Mouse (Mus musculus): ENCODE measurements around the gene Nt5c. TPM values are rescaled to one million over a fixed set of nuclear protein-coding genes. Genes with fewer than 3 reads are reported as not detected.

Nt5c gene
- polyA plus RNA-seq, 1 experiment: 109 TPM

GRCm38 (mm10) chr11:115447321-115447885 lies 44.3 kb downstream of the Nt5c start:
- Histone ChIP-seq H3ac (ENCODE audit: control insufficient read depth, insufficient read length, low read depth) (no peak overlapping the region), H3K27me3 (ENCODE audit: control insufficient read depth, insufficient read depth, insufficient read length) (peaks cover 38% of the 10 kb centered on the region), H3K79me2 (ENCODE audit: control insufficient read depth, insufficient read depth) (no peaks in the 10 kb centered on the region), H3K4me3 (ENCODE audit: insufficient read depth, poor library complexity, severe bottlenecking) (no peak overlapping the region), H3K36me3 (ENCODE audit: control insufficient read depth, insufficient read depth) (no peaks in the 10 kb centered on the region), H3K79me3 (ENCODE audit: low read depth) (no peaks in the 10 kb centered on the region)
- no peak for TF ChIP-seq FOSL1 (IDR thresholded peaks at IDR 0.05; ENCODE audit: insufficient read depth, low read length, poor library complexity, severe bottlenecking)
- TF ChIP-seq CEBPB (IDR thresholded peaks at IDR 0.05; ENCODE audit: low read depth): no peak
- TF ChIP-seq MYOD1 (IDR thresholded peaks at IDR 0.05; ENCODE audit: control insufficient read depth, insufficient read length, low read depth): no peak
- no peak for TF ChIP-seq USF1 (IDR thresholded peaks at IDR 0.05; ENCODE audit: low read depth)
- no peak for TF ChIP-seq MYOG (IDR thresholded peaks at IDR 0.05; ENCODE audit: control insufficient read depth, extremely low read depth, insufficient read length)
- no peak for TF ChIP-seq MAX (IDR thresholded peaks at IDR 0.05)
- no peak for TF ChIP-seq CTCF (IDR thresholded peaks at IDR 0.05; ENCODE audit: control insufficient read depth, insufficient read depth, insufficient read length)

GRCm38 (mm10) chr11:115446906-115447305 lies 44.8 kb downstream of the Nt5c start:
- H3K79me2 ChIP-seq (ENCODE audit: control insufficient read depth, insufficient read depth): no peaks in the 10 kb centered on the region
- H3K27me3 ChIP-seq (ENCODE audit: control insufficient read depth, insufficient read depth, insufficient read length): peaks cover 38% of the 10 kb centered on the region
- no peaks in the 10 kb centered on the region for H3K79me3 ChIP-seq (ENCODE audit: low read depth)
- no peak overlapping the region for H3ac ChIP-seq (ENCODE audit: control insufficient read depth, insufficient read length, low read depth)
- no peak overlapping the region for H3K4me3 ChIP-seq (ENCODE audit: insufficient read depth, poor library complexity, severe bottlenecking)
- no peaks in the 10 kb centered on the region for H3K36me3 ChIP-seq (ENCODE audit: control insufficient read depth, insufficient read depth)
- TF ChIP-seq MAX (IDR thresholded peaks at IDR 0.05): no peak
- TF ChIP-seq FOSL1 (IDR thresholded peaks at IDR 0.05; ENCODE audit: insufficient read depth, low read length, poor library complexity, severe bottlenecking): no peak
- TF ChIP-seq MYOG (IDR thresholded peaks at IDR 0.05; ENCODE audit: control insufficient read depth, extremely low read depth, insufficient read length): no peak

GRCm38 (mm10) chr11:115441417-115441816 lies 50.2 kb downstream of the Nt5c start:
- H3K79me3 ChIP-seq (ENCODE audit: low read depth): no peaks in the 10 kb centered on the region
- H3K79me2 ChIP-seq (ENCODE audit: control insufficient read depth, insufficient read depth): no peaks in the 10 kb centered on the region
- H3ac ChIP-seq (ENCODE audit: control insufficient read depth, insufficient read length, low read depth): no peak overlapping the region
- H3K27me3 ChIP-seq (ENCODE audit: control insufficient read depth, insufficient read depth, insufficient read length): peaks cover 3% of the 10 kb centered on the region
- H3K4me3 ChIP-seq (ENCODE audit: insufficient read depth, poor library complexity, severe bottlenecking): no peak overlapping the region
- TF ChIP-seq USF1 (IDR thresholded peaks at IDR 0.05; ENCODE audit: low read depth) (no peak), CTCF (IDR thresholded peaks at IDR 0.05; ENCODE audit: control insufficient read depth, insufficient read depth, insufficient read length) (no peak), MAX (IDR thresholded peaks at IDR 0.05) (no peak), MYOD1 (IDR thresholded peaks at IDR 0.05; ENCODE audit: control insufficient read depth, insufficient read length, low read depth) (no peak), MYOG (IDR thresholded peaks at IDR 0.05; ENCODE audit: control insufficient read depth, extremely low read depth, insufficient read length) (no peak), FOSL1 (IDR thresholded peaks at IDR 0.05; ENCODE audit: insufficient read depth, low read length, poor library complexity, severe bottlenecking) (no peak), CEBPB (IDR thresholded peaks at IDR 0.05; ENCODE audit: low read depth) (no peak)
- no peaks in the 10 kb centered on the region for H3K36me3 ChIP-seq (ENCODE audit: control insufficient read depth, insufficient read depth)

Small RNA genes lying within 50 kb of the gene (microRNA-seq; reads per million reads assigned to microRNA genes)
- not detected for gene Mir3968 (ENCODE audit: borderline microRNAs expressed)

Other genes starting within 250 kb of the Nt5c start
- gene Grin2c, start 224.6 kb downstream of the Nt5c start, polyA plus RNA-seq (2012; fragmentation: generic; extraction: Trizol): not detected
- gene Fdxr, start 214.8 kb downstream of the Nt5c start, polyA plus RNA-seq (2012; fragmentation: generic; extraction: Trizol): 10.7 TPM
- 0.21 TPM for gene Fads6, start 194.2 kb downstream of the Nt5c start, polyA plus RNA-seq (2012; fragmentation: generic; extraction: Trizol)
- gene Otop2, start 184.7 kb downstream of the Nt5c start, polyA plus RNA-seq (2012; fragmentation: generic; extraction: Trizol): not detected
- gene Ush1g, start 169.8 kb downstream of the Nt5c start, polyA plus RNA-seq (2012; fragmentation: generic; extraction: Trizol): 0.01 TPM
- gene Otop3, start 157.1 kb downstream of the Nt5c start, polyA plus RNA-seq (2012; fragmentation: generic; extraction: Trizol): not detected
- gene Hid1, start 124.1 kb downstream of the Nt5c start, polyA plus RNA-seq (2012; fragmentation: generic; extraction: Trizol): 14.4 TPM
- gene Cdr2l, start 109.9 kb downstream of the Nt5c start, polyA plus RNA-seq (2012; fragmentation: generic; extraction: Trizol): 23.2 TPM
- 186 TPM for gene Mrpl58, start 88.1 kb downstream of the Nt5c start, polyA plus RNA-seq (2012; fragmentation: generic; extraction: Trizol)
- gene Atp5h, start 71.9 kb downstream of the Nt5c start, polyA plus RNA-seq (2012; fragmentation: generic; extraction: Trizol): 530 TPM
- 26.7 TPM for gene Kctd2, start 71.7 kb downstream of the Nt5c start, polyA plus RNA-seq (2012; fragmentation: generic; extraction: Trizol)
- gene Trim80, start 51.3 kb downstream of the Nt5c start, polyA plus RNA-seq (2012; fragmentation: generic; extraction: Trizol): not detected
- gene Slc16a5, start 29.4 kb downstream of the Nt5c start, polyA plus RNA-seq (2012; fragmentation: generic; extraction: Trizol): 0.07 TPM
- 5.4 TPM for gene Armc7, start 16.2 kb downstream of the Nt5c start, polyA plus RNA-seq (2012; fragmentation: generic; extraction: Trizol)
- gene Jpt1, start 22.5 kb upstream of the Nt5c start, polyA plus RNA-seq (2012; fragmentation: generic; extraction: Trizol): 320 TPM
- gene Sumo2, start 44.4 kb upstream of the Nt5c start, polyA plus RNA-seq (2012; fragmentation: generic; extraction: Trizol): 384 TPM
- 110 TPM for gene Nup85, start 72.6 kb upstream of the Nt5c start, polyA plus RNA-seq (2012; fragmentation: generic; extraction: Trizol)
- 79.7 TPM for gene Mrps7, start 112.1 kb upstream of the Nt5c start, polyA plus RNA-seq (2012; fragmentation: generic; extraction: Trizol)
- gene Gga3, start 112.2 kb upstream of the Nt5c start, polyA plus RNA-seq (2012; fragmentation: generic; extraction: Trizol): 16.0 TPM
- gene Mif4gd, start 121.1 kb upstream of the Nt5c start, polyA plus RNA-seq (2012; fragmentation: generic; extraction: Trizol): 13.4 TPM
- gene Slc25a19, start 136.4 kb upstream of the Nt5c start, polyA plus RNA-seq (2012; fragmentation: generic; extraction: Trizol): 13.7 TPM
- 45.0 TPM for gene Grb2, start 216.7 kb upstream of the Nt5c start, polyA plus RNA-seq (2012; fragmentation: generic; extraction: Trizol)